Mouse (Mus musculus) limb, embryonic 11.5 days (tissue): ENCODE measurements around the gene 4930402F06Rik. TPM values are rescaled to one million over a fixed set of nuclear protein-coding genes. Genes with fewer than 3 reads are reported as not detected.

Experiments used
- ATAC-seq: fragments of 200-750 bp; cut with Nextera tagmentation; 2 replicates; pipeline ENCODE4 v1.8.0; 2017; ENCODE audit warnings: low read depth; ENCODE audit not compliant: insufficient number of reproducible peaks, low FRiP score, low TSS enrichment
- DNase-seq: peaks from one replicate; pipeline ENCODE4 v3.0.0-alpha.2; 2015; ENCODE audit warnings: low spot score
- H3K27ac ChIP-seq: fragments of 300-500 bp; sonication (generic); replicated peaks from 2 replicates; pipeline ENCODE4 v1.5.1; 2014; ENCODE audit warnings: low read depth, mild to moderate bottlenecking, low read length
- H3K27me3 ChIP-seq: fragments of 300-500 bp; sonication (generic); 2 replicates; pipeline ENCODE4 v1.6.1; 2014; ENCODE audit warnings: mild to moderate bottlenecking, low read length, mixed read lengths; ENCODE audit not compliant: control insufficient read depth, insufficient read depth
- H3K36me3 ChIP-seq: fragments of 300-500 bp; sonication (generic); 2 replicates; pipeline ENCODE4 v1.6.1; 2014; ENCODE audit warnings: mild to moderate bottlenecking, low read length, moderate library complexity, mixed read lengths; ENCODE audit not compliant: control insufficient read depth, insufficient read depth
- H3K4me1 ChIP-seq: fragments of 300-500 bp; sonication (generic); 2 replicates; pipeline ENCODE4 v1.6.1; 2014; ENCODE audit warnings: low read length, mixed read lengths; ENCODE audit not compliant: control insufficient read depth, insufficient read depth
- H3K4me2 ChIP-seq: fragments of 300-500 bp; sonication (generic); 2 replicates; pipeline ENCODE4 v1.6.1; 2014; ENCODE audit warnings: low read depth, mild to moderate bottlenecking, moderate library complexity; ENCODE audit not compliant: severe bottlenecking
- H3K4me3 ChIP-seq: fragments of 300-500 bp; sonication (generic); 2 replicates; pipeline ENCODE4 v1.5.1; 2014; ENCODE audit warnings: low read depth, low read length
- H3K9ac ChIP-seq: fragments of 300-500 bp; sonication (generic); 2 replicates; pipeline ENCODE4 v1.6.1; 2014; ENCODE audit warnings: mild to moderate bottlenecking, low read length
- H3K9me3 ChIP-seq: fragments of 300-500 bp; sonication (generic); 2 replicates; pipeline ENCODE4 v1.6.1; 2016; ENCODE audit warnings: low read length; ENCODE audit not compliant: control insufficient read depth
- WGBS: fragments of 180-500 bp; shearing (Covaris S2); extraction: QIAGEN DNeasy Blood & Tissue Kit; methylation state at CpG from one replicate; pipeline ENCODE4 v1.1.7; 2014; 5-methylcytosine and 5-hydroxymethylcytosine counted together
- polyA plus RNA-seq: library from polyadenylated mRNA; unstranded; fragments of >200 nt; fragmentation: Nextera tagmentation; extraction: Ambion mirVana; gene quantifications from 2 replicates; pipeline ENCODE4 v1.2.1, GENCODE M21; 2014

4930402F06Rik gene
- polyA plus RNA-seq, 1 experiment from 2014 or later: not detected

- Histone ChIP-seq H3K27ac (no peak overlapping the region), H3K9ac (no peak overlapping the region), H3K27me3 (no peaks in the 10 kb centered on the region), H3K4me1 (no peaks in the 10 kb centered on the region), H3K4me3 (no peak overlapping the region), H3K36me3 (no peaks in the 10 kb centered on the region), H3K9me3 (no peaks in the 10 kb centered on the region), H3K4me2 (no peak overlapping the region)
- 81% methylated on average over 6 of the region's 6 CpGs for WGBS
- ATAC-seq: no peak
- no peak for DNase-seq
Measured at GRCm38 (mm10) chr2:35398184-35398828, 1.3 kb upstream of the 4930402F06Rik start.

GRCm38 (mm10) chr2:35397590-35398173, 707 bp upstream of the 4930402F06Rik start:
- Histone ChIP-seq H3K4me1 (no peaks in the 10 kb centered on the region), H3K4me2 (no peak overlapping the region), H3K9me3 (no peaks in the 10 kb centered on the region), H3K27me3 (no peaks in the 10 kb centered on the region), H3K36me3 (no peaks in the 10 kb centered on the region), H3K4me3 (no peak overlapping the region), H3K9ac (no peak overlapping the region), H3K27ac (no peak overlapping the region)
- DNase-seq (peak; percentile 66), ATAC-seq (no peak)
- 55% methylated on average over 11 of the region's 11 CpGs for WGBS

GRCm38 (mm10) chr2:35385441-35385871, 11.5 kb downstream of the 4930402F06Rik start:
- Histone ChIP-seq H3K4me2 (no peak overlapping the region), H3K27ac (no peak overlapping the region), H3K9ac (no peak overlapping the region), H3K9me3 (no peaks in the 10 kb centered on the region), H3K27me3 (no peaks in the 10 kb centered on the region), H3K4me3 (no peak overlapping the region), H3K36me3 (no peaks in the 10 kb centered on the region), H3K4me1 (no peaks in the 10 kb centered on the region)
- ATAC-seq (no peak), DNase-seq (no peak)
- 59% methylated on average over 9 of the region's 9 CpGs for WGBS

GRCm38 (mm10) chr2:35379306-35379705, 17.7 kb downstream of the 4930402F06Rik start:
- no peaks in the 10 kb centered on the region for H3K27me3 ChIP-seq
- H3K27ac ChIP-seq: no peak overlapping the region
- ATAC-seq: no peak
- WGBS: 70% methylated on average over 9 of the region's 9 CpGs
- no peaks in the 10 kb centered on the region for H3K4me1 ChIP-seq
- no peak overlapping the region for H3K4me3 ChIP-seq
- H3K4me2 ChIP-seq: no peak overlapping the region
- H3K36me3 ChIP-seq: no peaks in the 10 kb centered on the region
- no peak overlapping the region for H3K9ac ChIP-seq
- no peak for DNase-seq
- no peaks in the 10 kb centered on the region for H3K9me3 ChIP-seq

- H3K9me3 ChIP-seq: no peaks in the 10 kb centered on the region
- H3K36me3 ChIP-seq: no peaks in the 10 kb centered on the region
- no peak overlapping the region for H3K4me3 ChIP-seq
- DNase-seq (no peak), ATAC-seq (no peak)
- H3K4me1 ChIP-seq: no peaks in the 10 kb centered on the region
- H3K27me3 ChIP-seq: no peaks in the 10 kb centered on the region
- WGBS: 56% methylated on average over 6 of the region's 6 CpGs
- H3K4me2 ChIP-seq: no peak overlapping the region
- H3K9ac ChIP-seq: no peak overlapping the region
- H3K27ac ChIP-seq: no peak overlapping the region
Measured at GRCm38 (mm10) chr2:35377600-35377999, 19.4 kb downstream of the 4930402F06Rik start.

GRCm38 (mm10) chr2:35373003-35373402, 24.0 kb downstream of the 4930402F06Rik start:
- ATAC-seq: no peak
- 17% methylated on average over 3 of the region's 3 CpGs for WGBS
- H3K9me3 ChIP-seq: no peaks in the 10 kb centered on the region
- H3K4me1 ChIP-seq: no peaks in the 10 kb centered on the region
- H3K36me3 ChIP-seq: no peaks in the 10 kb centered on the region
- H3K27ac ChIP-seq: no peak overlapping the region
- no peak overlapping the region for H3K4me2 ChIP-seq
- peak; percentile 64 for DNase-seq
- no peak overlapping the region for H3K4me3 ChIP-seq
- H3K27me3 ChIP-seq: no peaks in the 10 kb centered on the region
- H3K9ac ChIP-seq: no peak overlapping the region

- no peak overlapping the region for H3K4me2 ChIP-seq
- no peak overlapping the region for H3K9ac ChIP-seq
- H3K4me3 ChIP-seq: no peak overlapping the region
- DNase-seq (no peak), ATAC-seq (no peak)
- H3K36me3 ChIP-seq: no peaks in the 10 kb centered on the region
- H3K27me3 ChIP-seq: no peaks in the 10 kb centered on the region
- no peaks in the 10 kb centered on the region for H3K9me3 ChIP-seq
- no peaks in the 10 kb centered on the region for H3K4me1 ChIP-seq
- H3K27ac ChIP-seq: no peak overlapping the region
Measured at GRCm38 (mm10) chr2:35370686-35371085, 26.3 kb downstream of the 4930402F06Rik start.

- DNase-seq (no peak), ATAC-seq (no peak)
- H3K9ac ChIP-seq: no peak within 1 kb of the TSS
- no peak within 1 kb of the TSS for H3K27ac ChIP-seq
- H3K27me3 ChIP-seq: no peaks in the 10 kb centered on the region
- WGBS: 81% methylated on average over 2 of the region's 2 CpGs
- no peak within 1 kb of the TSS for H3K4me3 ChIP-seq
- H3K36me3 ChIP-seq: no peaks in the 10 kb centered on the region
- H3K9me3 ChIP-seq: no peaks in the 10 kb centered on the region
- no peak within 1 kb of the TSS for H3K4me2 ChIP-seq
- no peaks in the 10 kb centered on the region for H3K4me1 ChIP-seq
Measured at GRCm38 (mm10) chr2:35367629-35368028, 29.3 kb downstream of the 4930402F06Rik start, which contains the start of gene 4930568D16Rik. 4930568D16Rik (minus strand) TSS chr2:35367729.
